Mouse (Mus musculus): ENCODE results near the gene Nckap5.

DNA sequence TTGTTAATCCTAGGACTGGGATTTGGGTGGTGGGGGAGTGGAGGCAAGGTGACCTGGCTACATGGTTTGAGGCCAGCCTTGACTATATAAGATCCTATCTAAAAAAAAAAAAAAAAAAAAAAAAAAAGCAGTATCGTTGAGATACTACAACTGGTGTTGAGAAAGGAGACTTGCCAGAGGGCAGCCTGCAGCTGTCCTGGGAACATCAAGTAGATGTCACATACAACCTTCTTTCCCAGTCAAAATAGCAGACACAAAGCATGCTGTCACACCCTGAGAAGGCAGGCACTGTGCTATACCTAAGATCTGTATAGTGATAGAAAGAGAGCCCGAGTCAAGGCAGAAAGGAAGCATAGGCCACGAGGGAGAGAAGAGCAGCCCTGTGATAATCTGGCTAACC, 204.4 kb downstream of the Nckap5 start:
- TF ChIP-seq GATA1 (IDR thresholded peaks at IDR 0.05; ENCODE audit: borderline replicate concordance, low read length) (no peak), FLI1 (IDR thresholded peaks at IDR 0.05; ENCODE audit: low read length) (no peak)

Measured in megakaryocyte, embryonic 14.5 days (primary cell).